18 mouse cellular contexts compared by ENCODE assay signal in genomic region chr13:29652791-29653190, GRCm38 (mm10).
A peak's percentile ranks its signal among the peaks of the same experiment; 100 is the strongest.
DNase-seq lines count a peak whose midpoint lies in the region; TF ChIP-seq lines count a peak whose summit lies in the region.
"Had no signal": no experiment of that assay in that cellular context is flagged by ENCODE, and none has a peak within 500 bp of the region (broad histone marks: within the 10 kb centered on the region; RNA-seq: fewer than 3 reads in every experiment).

No protein-coding gene starts in this region.

- WGBS in lung, adult 2 months, result 61% methylated on average over 6 of the region's 6 CpGs

- H3K4me1 ChIP-seq in lung, adult 2 months (ENCODE audit: control insufficient read depth, insufficient read depth, low read length), result 0 out of 2 replicates have a peak, but pooled peaks cover 2% of the 10 kb centered on the region
- H3K4me1 ChIP-seq: forebrain, embryonic 10.5 days; hindbrain, embryonic 13.5 days; midbrain, embryonic 10.5 days; neural tube, embryonic 15.5 days had no signal

- no peak for TF ChIP-seq POLR2A in lung, adult 2 months (IDR thresholded peaks at IDR 0.05; ENCODE audit: borderline replicate concordance, extremely low read depth, low read depth, low read length)

- TF ChIP-seq CTCF in lung, adult 2 months (IDR thresholded peaks at IDR 0.05; ENCODE audit: insufficient read depth, low read length), result no peak

- DNase-seq in adrenal gland, postnatal 14 days, result peak; percentile 21
- DNase-seq in adrenal gland, postnatal 25 days, result no peak
- peak; percentile 16 for DNase-seq in kidney, adult 9 months
- no peak for DNase-seq in kidney, adult 8-10 months
- peak; percentile 31 for DNase-seq in lung, adult 2 months
- peak; percentile 80 for DNase-seq in lung, postnatal 10 days
- no peak for DNase-seq in T-cell, adult 2 months (ENCODE audit: low spot score)
- DNase-seq in left cerebral cortex, adult 18-20 months (ENCODE audit: low spot score in 2 of 2), result no peak
- DNase-seq: cerebellum, adult 9-10 months; liver; thymus, adult 18-20 months; thymus, postnatal 36 days had no signal

- H3K4me3 ChIP-seq in lung, adult 2 months (replicated peaks; ENCODE audit: extremely low read depth, low read depth, low read length), result no peak overlapping the region
- H3K4me3 ChIP-seq: forebrain, embryonic 10.5 days; heart, embryonic 12.5 days; hindbrain, embryonic 13.5 days; limb, embryonic 10.5 days; midbrain, embryonic 10.5 days; neural tube, embryonic 15.5 days had no signal

Comparison
In these comparisons a context has a peak if more than half of its experiments do, and no peak if none do; other contexts are left out.
1. DNase-seq: peak in adrenal gland, postnatal 14 days (single experiment), kidney, adult 9 months (single experiment), lung, adult 2 months (single experiment) and lung, postnatal 10 days (single experiment); none in adrenal gland, postnatal 25 days (single experiment), kidney, adult 8-10 months (0 of 2), T-cell, adult 2 months (single experiment) and left cerebral cortex, adult 18-20 months (0 of 2).